In the genomic region with DNA sequence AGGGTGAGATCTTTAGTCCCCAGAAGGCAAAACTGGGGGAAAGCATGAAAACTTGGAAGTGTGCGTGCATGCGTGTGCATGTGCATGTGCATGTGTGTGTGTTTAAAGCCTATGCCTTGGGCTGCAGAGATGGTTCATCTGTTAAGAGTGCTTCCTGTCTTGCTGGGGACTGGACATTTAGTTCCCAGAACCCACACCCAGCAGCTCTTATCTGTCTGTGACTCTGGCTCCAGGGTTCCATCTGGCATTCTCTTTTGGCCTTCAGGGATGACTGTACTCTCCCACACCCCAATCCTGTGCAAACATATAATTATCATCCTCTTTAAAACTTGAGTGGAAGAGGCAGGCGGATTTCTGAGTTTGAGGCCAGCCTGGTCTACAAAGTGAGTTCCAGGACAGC, we compare ENCODE assay signal across 39 mouse cellular contexts. TPM values are rescaled to one million over a fixed set of nuclear protein-coding genes. Genes with fewer than 3 reads are reported as not detected.
DNase-seq lines count a peak whose midpoint lies in the region; ATAC-seq lines count a peak whose summit lies in the region.
"Had no signal": no experiment of that assay in that cellular context is flagged by ENCODE, and none has a peak within 500 bp of the region (broad histone marks: within the 10 kb centered on the region; RNA-seq: fewer than 3 reads in every experiment).

No protein-coding gene starts in this region.

- H3K4me3 ChIP-seq in heart, embryonic 11.5 days (ENCODE audit: low read depth, low read length): no peak overlapping the region
- H3K4me3 ChIP-seq in liver, embryonic 15.5 days (replicated peaks): no peak overlapping the region
- H3K4me3 ChIP-seq in macrophage (ENCODE audit: inconsistent target): no peak overlapping the region
- H3K4me3 ChIP-seq: forebrain, embryonic 13.5 days; layer of hippocampus, adult 2 months; left cerebral cortex, adult 2 months; limb, embryonic 12.5 days; liver, embryonic 13.5 days; lung, embryonic 15.5 days; neural tube, embryonic 15.5 days had no signal

- ATAC-seq in heart, embryonic 11.5 days (replicated peaks; ENCODE audit: insufficient number of reproducible peaks, low FRiP score, low TSS enrichment): no peak
- no peak for ATAC-seq in liver, embryonic 15.5 days (ENCODE audit: insufficient read depth)
- ATAC-seq: forebrain, embryonic 13.5 days; hindbrain, embryonic 16.5 days had no signal

- H3K36me3 ChIP-seq in heart, embryonic 11.5 days (ENCODE audit: control insufficient read depth, insufficient read depth, low read length): no peaks in the 10 kb centered on the region
- H3K36me3 ChIP-seq in liver, embryonic 15.5 days (replicated peaks): peaks cover 4% of the 10 kb centered on the region; the same call in 1 of the 2 replicates
- H3K36me3 ChIP-seq in macrophage (ENCODE audit: inconsistent target): peaks cover 2% of the 10 kb centered on the region; the same call in 1 of the 2 replicates
- H3K36me3 ChIP-seq: limb, embryonic 12.5 days; lung, embryonic 15.5 days; neural tube, embryonic 15.5 days had no signal

- H3K27me3 ChIP-seq in heart, embryonic 11.5 days (ENCODE audit: control insufficient read depth, insufficient read depth, low read length): no peaks in the 10 kb centered on the region
- H3K27me3 ChIP-seq in liver, embryonic 15.5 days: no peaks in the 10 kb centered on the region
- H3K27me3 ChIP-seq: CH12.LX; forebrain, embryonic 13.5 days; limb, embryonic 12.5 days; liver, embryonic 13.5 days; lung, embryonic 15.5 days; neural tube, embryonic 15.5 days had no signal

- H3K9me3 ChIP-seq in heart, embryonic 11.5 days (replicated peaks; ENCODE audit: control insufficient read depth, low read length): no peaks in the 10 kb centered on the region
- H3K9me3 ChIP-seq in liver, embryonic 15.5 days (replicated peaks): no peaks in the 10 kb centered on the region
- H3K9me3 ChIP-seq: forebrain, embryonic 13.5 days; limb, embryonic 12.5 days; liver, embryonic 13.5 days; lung, embryonic 15.5 days; neural tube, embryonic 15.5 days had no signal

- H3K9ac ChIP-seq in heart, embryonic 11.5 days (ENCODE audit: low read depth, low read length): no peak overlapping the region
- H3K9ac ChIP-seq in liver, embryonic 15.5 days: no peak overlapping the region
- H3K9ac ChIP-seq: forebrain, embryonic 13.5 days; limb, embryonic 12.5 days; liver, embryonic 13.5 days; lung, embryonic 15.5 days; neural tube, embryonic 15.5 days had no signal

- no peak overlapping the region for H3K27ac ChIP-seq in heart, embryonic 11.5 days (ENCODE audit: low read depth, low read length)
- 0 out of 2 replicates have a peak overlapping the region, but pooled peaks have one; percentile 2 for H3K27ac ChIP-seq in liver, embryonic 15.5 days (replicated peaks)
- H3K27ac ChIP-seq in macrophage: peak overlapping the region; percentile 74; the same call in 1 of the 2 replicates
- H3K27ac ChIP-seq: forebrain, embryonic 13.5 days; layer of hippocampus, adult 2 months; left cerebral cortex, adult 2 months; limb, embryonic 12.5 days; neural tube, embryonic 15.5 days had no signal

- DNase-seq in adrenal gland, adult (ENCODE audit: inconsistent age in 2 of 2, low spot score in 1 of 2): peak; percentile 66 to 74
- no peak for DNase-seq in adrenal gland, adult 8-10 months
- peak; percentile 44 to 79 for DNase-seq in heart, adult 18-20 months
- no peak for DNase-seq in liver
- no peak for DNase-seq in neural tube, embryonic 10.5 days (ENCODE audit: extremely low spot score, low spot score)
- DNase-seq: cerebellum, adult 8-10 months; cerebellum, postnatal 25 days; gastrocnemius, postnatal 25 days; kidney, adult 18-20 months; kidney, postnatal 36 days; liver, embryonic 13.5 days; lung, postnatal 36 days; midbrain, embryonic 14.5 days; retina, postnatal 1 day; right cerebral cortex, postnatal 14 days; thymus, adult 18-20 months; thymus, postnatal 25 days had no signal

- H3K4me1 ChIP-seq in heart, embryonic 11.5 days (ENCODE audit: control insufficient read depth, insufficient read depth, low read length): peaks cover 22% of the 10 kb centered on the region
- peaks cover 56% of the 10 kb centered on the region for H3K4me1 ChIP-seq in liver, embryonic 15.5 days (replicated peaks)
- H3K4me1 ChIP-seq: forebrain, embryonic 13.5 days; neural tube, embryonic 15.5 days had no signal

- H3K79me2 ChIP-seq in macrophage (ENCODE audit: inconsistent target): peaks cover 6% of the 10 kb centered on the region; the same call in 1 of the 2 replicates

- no peak overlapping the region for H3K4me2 ChIP-seq in heart, embryonic 11.5 days
- no peak overlapping the region for H3K4me2 ChIP-seq in liver, embryonic 15.5 days
- H3K4me2 ChIP-seq: forebrain, embryonic 13.5 days; limb, embryonic 12.5 days; liver, embryonic 13.5 days; lung, embryonic 15.5 days; neural tube, embryonic 15.5 days had no signal

- WGBS in heart, embryonic 11.5 days (ENCODE audit: insufficient replicate concordance): 84% methylated on average over 3 of the region's 3 CpGs
- 78% methylated on average over 3 of the region's 3 CpGs for WGBS in liver, embryonic 15.5 days (ENCODE audit: insufficient replicate concordance)
- WGBS in macrophage (ENCODE audit: missing documents): 100% methylated on average over 3 of the region's 3 CpGs

RNA-seq across cellular contexts. Expression of a gene that starts 26.9 kb away (rescaled TPM):
- total RNA-seq in adrenal gland, adult 8-10 months (2022): 100 to 1,000 TPM; 136 to 188 (median 157) TPM
- 10 to 100 TPM; 21.8 to 26.1 TPM for total RNA-seq in heart, adult 18-20 months (2021)
- 9.4 and 14.9 TPM in 2 replicates for polyA plus RNA-seq in heart, embryonic 11.5 days (2014; fragmentation: Nextera tagmentation; extraction: Ambion mirVana)
- polyA plus RNA-seq in liver, embryonic 15.5 days (2015; fragmentation: Nextera tagmentation; extraction: Ambion mirVana): 19.6 and 20.4 TPM in 2 replicates
- total RNA-seq in macrophage (2018; cell fraction: chromatin; rRNA removed): 1,000 to 10,000 TPM in 1 of 26 experiments, 100 to 1,000 TPM in 25; 272 to 1,028 (median 411) TPM
- 100 to 1,000 TPM; 113 to 207 (median 161) TPM for total RNA-seq in macrophage (2018; cell fraction: cytosol; rRNA removed)
- 100 to 1,000 TPM; 245 to 755 (median 378) TPM for total RNA-seq in macrophage (2018; cell fraction: nucleus; rRNA removed)
- polyA plus RNA-seq in macrophage (2018): 66.7 to 127 TPM (median 117 TPM) in 3 replicates

RNA-seq across cellular contexts. Expression of a gene that starts 40.5 kb away (rescaled TPM):
- total RNA-seq in adrenal gland, adult 8-10 months (2022): 10 to 100 TPM; 10.7 to 17.0 (median 14.3) TPM
- total RNA-seq in heart, adult 18-20 months (2021): 1 to 10 TPM; 8.6 to 10.0 TPM
- polyA plus RNA-seq in heart, embryonic 11.5 days (2014; fragmentation: Nextera tagmentation; extraction: Ambion mirVana): 4.2 and 4.5 TPM in 2 replicates
- polyA plus RNA-seq in liver, embryonic 15.5 days (2015; fragmentation: Nextera tagmentation; extraction: Ambion mirVana): 0.40 and 0.62 TPM in 2 replicates
- 10 to 100 TPM in 15 of 26 experiments, 1 to 10 TPM in 11; 2.0 to 22.1 (median 14.3) TPM for total RNA-seq in macrophage (2018; cell fraction: chromatin; rRNA removed)
- 1 to 10 TPM; 3.9 to 8.9 (median 5.8) TPM for total RNA-seq in macrophage (2018; cell fraction: cytosol; rRNA removed)
- total RNA-seq in macrophage (2018; cell fraction: nucleus; rRNA removed): 10 to 100 TPM in 16 of 26 experiments, 1 to 10 TPM in 10; 5.0 to 20.2 (median 11.0) TPM
- 3.6 to 6.2 TPM (median 4.9 TPM) in 3 replicates for polyA plus RNA-seq in macrophage (2018)

RNA-seq across cellular contexts. Expression of a gene that starts 47.5 kb away (rescaled TPM):
- not detected for total RNA-seq in adrenal gland, adult 8-10 months (2022)
- total RNA-seq in heart, adult 18-20 months (2021): not detected
- polyA plus RNA-seq in heart, embryonic 11.5 days (2014; fragmentation: Nextera tagmentation; extraction: Ambion mirVana): not detected in 2 replicates
- polyA plus RNA-seq in liver, embryonic 15.5 days (2015; fragmentation: Nextera tagmentation; extraction: Ambion mirVana): not detected in 2 replicates
- not detected for total RNA-seq in macrophage (2018; cell fraction: chromatin; rRNA removed)
- not detected for total RNA-seq in macrophage (2018; cell fraction: cytosol; rRNA removed)
- not detected for total RNA-seq in macrophage (2018; cell fraction: nucleus; rRNA removed)
- not detected in 3 replicates for polyA plus RNA-seq in macrophage (2018)
- total RNA-seq: gastrocnemius, postnatal 25 days; layer of hippocampus, adult 2 months; layer of hippocampus, postnatal 14 days; left cerebral cortex, postnatal 25 days; monocyte, adult 5-6 weeks had no signal
- polyA plus RNA-seq: C2C12; embryonic facial prominence, embryonic 11.5 days; forebrain, embryonic 13.5 days; heart, postnatal 0 days; hindbrain, embryonic 11.5 days; hindbrain, embryonic 16.5 days; liver, embryonic 13.5 days; midbrain, embryonic 14.5 days; neural tube, embryonic 15.5 days; small intestine, adult 2 months had no signal

RNA-seq across cellular contexts. Expression of a gene that starts 56.1 kb away (rescaled TPM):
- 10 to 100 TPM in 3 of 4 experiments, 1 to 10 TPM in 1; 9.1 to 16.0 (median 12.9) TPM for total RNA-seq in adrenal gland, adult 8-10 months (2022)
- 1 to 10 TPM; 4.8 to 4.9 TPM for total RNA-seq in heart, adult 18-20 months (2021)
- 8.5 and 9.0 TPM in 2 replicates for polyA plus RNA-seq in heart, embryonic 11.5 days (2014; fragmentation: Nextera tagmentation; extraction: Ambion mirVana)
- polyA plus RNA-seq in liver, embryonic 15.5 days (2015; fragmentation: Nextera tagmentation; extraction: Ambion mirVana): 3.4 and 4.0 TPM in 2 replicates
- total RNA-seq in macrophage (2018; cell fraction: chromatin; rRNA removed): 10 to 100 TPM in 11 of 26 experiments, 1 to 10 TPM in 15; 2.7 to 18.4 (median 8.4) TPM
- 1 to 10 TPM; 2.5 to 7.7 (median 5.8) TPM for total RNA-seq in macrophage (2018; cell fraction: cytosol; rRNA removed)
- 10 to 100 TPM in 1 of 26 experiments, 1 to 10 TPM in 25; 1.9 to 10.7 (median 5.0) TPM for total RNA-seq in macrophage (2018; cell fraction: nucleus; rRNA removed)
- 5.1 to 8.0 TPM (median 5.6 TPM) in 3 replicates for polyA plus RNA-seq in macrophage (2018)

RNA-seq across cellular contexts. Expression of a gene that starts 59.4 kb away (rescaled TPM):
- total RNA-seq in adrenal gland, adult 8-10 months (2022): not detected
- total RNA-seq in heart, adult 18-20 months (2021): not detected
- polyA plus RNA-seq in heart, embryonic 11.5 days (2014; fragmentation: Nextera tagmentation; extraction: Ambion mirVana): not detected in 2 replicates
- polyA plus RNA-seq in liver, embryonic 15.5 days (2015; fragmentation: Nextera tagmentation; extraction: Ambion mirVana): not detected in 2 replicates
- total RNA-seq in macrophage (2018; cell fraction: chromatin; rRNA removed): not detected
- total RNA-seq in macrophage (2018; cell fraction: cytosol; rRNA removed): under 1 TPM in 1 of 26 experiments, not detected in 25; 0.29 TPM
- total RNA-seq in macrophage (2018; cell fraction: nucleus; rRNA removed): not detected
- polyA plus RNA-seq in macrophage (2018): not detected in 3 replicates
- total RNA-seq: CH12.LX; gastrocnemius, postnatal 25 days; layer of hippocampus, adult 2 months; layer of hippocampus, postnatal 14 days; left cerebral cortex, adult 2 months; left cerebral cortex, postnatal 25 days; monocyte, adult 5-6 weeks had no signal
- polyA plus RNA-seq: C2C12; embryonic facial prominence, embryonic 11.5 days; forebrain, embryonic 13.5 days; heart, postnatal 0 days; hindbrain, embryonic 11.5 days; hindbrain, embryonic 16.5 days; intestine, embryonic 14.5 days; kidney, embryonic 16.5 days; limb, embryonic 12.5 days; liver, embryonic 13.5 days; lung, embryonic 15.5 days; midbrain, embryonic 14.5 days; neural tube, embryonic 15.5 days; stomach, embryonic 16.5 days had no signal

Comparison
In these comparisons a context has a peak if more than half of its experiments do, and no peak if none do; other contexts are left out.
1. DNase-seq: peak in adrenal gland, adult (2 of 2) and heart, adult 18-20 months (2 of 2); none in adrenal gland, adult 8-10 months (single experiment), liver (single experiment) and neural tube, embryonic 10.5 days (single experiment).